In genomic region chr2:37484165-37484564, GRCm38 (mm10) we compare ENCODE assay signal across 21 mouse cellular contexts.
"Had no signal": no experiment of that assay in that cellular context is flagged by ENCODE, and none has a peak within 500 bp of the region (broad histone marks: within the 10 kb centered on the region; RNA-seq: fewer than 3 reads in every experiment).

No protein-coding gene starts in this region.

- ATAC-seq: intestine, postnatal 0 days; liver, postnatal 0 days; lung, postnatal 0 days; midbrain, embryonic 13.5 days; midbrain, embryonic 16.5 days had no signal

- H3K27me3 ChIP-seq: limb, embryonic 13.5 days; megakaryocyte, embryonic 14.5 days; midbrain, embryonic 13.5 days had no signal

- H3K4me2 ChIP-seq: limb, embryonic 13.5 days; lung, embryonic 14.5 days; midbrain, embryonic 13.5 days had no signal

- H3K9me3 ChIP-seq: limb, embryonic 10.5 days; limb, embryonic 13.5 days; megakaryocyte, embryonic 14.5 days; midbrain, embryonic 10.5 days; midbrain, embryonic 13.5 days had no signal

- H3K27ac ChIP-seq: kidney, postnatal 0 days; layer of hippocampus, adult 2 months; left cerebral cortex, adult 2 months; limb, embryonic 10.5 days; limb, embryonic 13.5 days; liver, embryonic 14.5 days; midbrain, embryonic 10.5 days; midbrain, embryonic 13.5 days had no signal

- H3K4me3 ChIP-seq: layer of hippocampus, adult 2 months; left cerebral cortex, adult 2 months; limb, embryonic 10.5 days; limb, embryonic 13.5 days; megakaryocyte, embryonic 14.5 days; midbrain, embryonic 10.5 days; midbrain, embryonic 13.5 days had no signal

- H3K4me1 ChIP-seq: limb, embryonic 10.5 days; limb, embryonic 13.5 days; midbrain, embryonic 10.5 days; midbrain, embryonic 13.5 days had no signal

- H3K9ac ChIP-seq: limb, embryonic 13.5 days; liver, embryonic 14.5 days; liver, postnatal 0 days; lung, embryonic 14.5 days; midbrain, embryonic 13.5 days had no signal

- DNase-seq: kidney, adult 2 months; kidney, postnatal 25 days; layer of hippocampus, postnatal 36 days; liver; liver, postnatal 0 days; lung, embryonic 14.5 days; lung, postnatal 4 days; thymus, adult 18-20 months; thymus, postnatal 36 days had no signal
